Mouse (Mus musculus) hindbrain, embryonic 14.5 days (tissue): ENCODE measurements around the gene Pfn1. TPM values are rescaled to one million over a fixed set of nuclear protein-coding genes. Genes with fewer than 3 reads are reported as not detected.
A peak's percentile ranks its signal among the peaks of the same experiment; 100 is the strongest.

Experiments used
- ATAC-seq: fragments of 200-750 bp; cut with Nextera tagmentation; 2 replicates; pipeline ENCODE4 v1.8.0; 2017; ENCODE audit warnings: moderate number of reproducible peaks, mild to moderate bottlenecking, moderate TSS enrichment, moderate library complexity; ENCODE audit not compliant: low FRiP score
- DNase-seq: peaks from one replicate; pipeline ENCODE4 v3.0.0-alpha.2; 2015; ENCODE audit warnings: low spot score
- H3K27ac ChIP-seq: fragments of 300-500 bp; sonication (generic); 2 replicates; pipeline ENCODE4 v1.5.1; 2014; ENCODE audit warnings: mild to moderate bottlenecking, moderate library complexity
- H3K27me3 ChIP-seq: fragments of 300-500 bp; sonication (generic); 2 replicates; pipeline ENCODE4 v1.6.1; 2014; ENCODE audit warnings: mild to moderate bottlenecking, low read length, mixed read lengths; ENCODE audit not compliant: control insufficient read depth, insufficient read depth
- H3K36me3 ChIP-seq: fragments of 300-500 bp; sonication (generic); replicated peaks from 2 replicates; pipeline ENCODE4 v1.6.1; 2014; ENCODE audit not compliant: control insufficient read depth, insufficient read depth
- H3K4me1 ChIP-seq: fragments of 300-500 bp; sonication (generic); replicated peaks from 2 replicates; pipeline ENCODE4 v1.6.1; 2014; ENCODE audit warnings: antibody characterized with exemption, low read length, mixed read lengths; ENCODE audit not compliant: control insufficient read depth, insufficient read depth
- H3K4me2 ChIP-seq: fragments of 300-500 bp; sonication (generic); replicated peaks from 2 replicates; pipeline ENCODE4 v1.6.1; 2014; ENCODE audit warnings: mild to moderate bottlenecking, moderate library complexity
- H3K4me3 ChIP-seq: fragments of 300-500 bp; sonication (generic); replicated peaks from 2 replicates; pipeline ENCODE4 v1.5.1; 2014; ENCODE audit warnings: mild to moderate bottlenecking, low read length
- H3K9ac ChIP-seq: fragments of 300-500 bp; sonication (generic); 2 replicates; pipeline ENCODE4 v1.6.1; 2014
- H3K9me3 ChIP-seq: fragments of 300-500 bp; sonication (generic); 2 replicates; pipeline ENCODE4 v1.6.1; 2016; ENCODE audit warnings: low read length; ENCODE audit not compliant: control insufficient read depth
- WGBS: fragments of 180-500 bp; shearing (Covaris S2); extraction: QIAGEN DNeasy Blood & Tissue Kit; methylation state at CpG from one replicate; pipeline ENCODE4 v1.1.7; 2014; 5-methylcytosine and 5-hydroxymethylcytosine counted together
- polyA plus RNA-seq: library from polyadenylated mRNA; unstranded; fragments of >200 nt; fragmentation: Nextera tagmentation; extraction: Ambion mirVana; gene quantifications from 2 replicates; pipeline ENCODE4 v1.2.1, GENCODE M21; 2014

Gene Pfn1
- polyA plus RNA-seq, 1 experiment from 2014 or later = 703 TPM

DNA sequence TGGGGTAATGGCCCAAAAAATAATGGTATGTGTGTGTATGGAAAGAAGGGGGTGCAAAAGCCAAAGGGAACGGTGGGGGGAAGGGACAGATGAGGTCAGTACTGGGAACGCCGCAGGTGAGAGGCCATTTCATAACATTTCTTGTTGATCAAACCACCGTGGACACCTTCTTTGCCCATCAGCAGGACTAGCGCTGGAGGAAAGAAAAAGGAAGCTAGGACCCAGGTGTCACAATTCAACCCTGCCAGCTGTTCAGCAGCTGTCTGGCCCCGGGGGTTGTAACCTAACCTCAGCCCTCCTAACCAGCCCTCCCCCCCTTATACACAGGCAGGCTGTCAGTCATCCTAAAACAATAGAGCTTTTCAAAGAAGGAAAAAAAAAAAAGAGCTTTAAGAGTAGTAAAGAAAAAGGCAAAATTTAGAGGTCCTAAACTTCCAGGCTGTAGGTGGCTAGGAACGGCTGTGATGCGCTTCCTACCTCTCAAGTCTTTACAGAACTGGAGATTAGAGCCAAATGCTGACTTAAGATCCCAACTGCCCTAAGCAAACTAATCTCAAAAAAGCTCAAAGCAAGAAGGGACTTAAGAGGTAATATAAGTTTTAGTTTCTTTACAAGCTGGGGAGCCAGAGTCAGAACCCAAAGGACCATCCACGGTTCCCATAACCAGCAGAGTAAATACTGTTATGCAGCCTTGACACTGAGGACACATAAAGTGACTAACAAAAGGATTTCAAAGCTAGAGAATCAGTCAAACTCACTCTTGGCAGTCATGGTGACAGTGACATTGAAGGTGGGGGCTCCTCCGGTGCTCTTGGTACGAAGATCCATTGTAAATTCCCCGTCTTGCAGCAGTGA is 2.2 kb downstream of the Pfn1 start:
- no peak overlapping the region; the same call in 1 of the 2 replicates for H3K9ac ChIP-seq

DNA sequence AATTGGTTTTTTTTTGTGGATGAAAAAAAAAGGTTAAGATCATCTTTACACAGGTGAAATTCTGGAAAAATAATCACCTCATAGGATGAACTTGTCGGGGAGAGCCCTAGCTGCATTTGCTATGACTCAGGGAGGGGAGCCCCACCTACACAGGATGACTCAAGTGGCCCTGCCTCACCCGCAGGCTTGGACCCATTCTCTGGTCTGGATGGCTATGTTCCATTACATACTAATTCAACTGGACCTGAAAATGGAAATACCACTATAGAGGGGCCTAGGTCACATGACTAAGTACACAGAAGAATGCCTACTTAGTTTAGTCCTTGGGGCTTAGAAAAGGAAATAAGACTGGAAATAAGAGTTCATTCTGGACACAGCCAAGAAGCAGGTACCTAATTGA is 3.1 kb downstream of the Pfn1 start:
- Histone ChIP-seq H3K27ac (no peak overlapping the region), H3K36me3 (peaks cover 48% of the 10 kb centered on the region), H3K9me3 (no peaks in the 10 kb centered on the region), H3K4me3 (0 out of 2 replicates have a peak overlapping the region, but pooled peaks have one; percentile 3), H3K4me1 (peaks cover 33% of the 10 kb centered on the region), H3K27me3 (no peaks in the 10 kb centered on the region), H3K9ac (no peak overlapping the region), H3K4me2 (0 out of 2 replicates have a peak overlapping the region, but pooled peaks have one; percentile 2)
- no peak for DNase-seq
- no peak for ATAC-seq
- 84% methylated on average over 2 of the region's 2 CpGs for WGBS

More for the DNA sequence above, 2.2 kb downstream of the Pfn1 start:
- 74% methylated on average over 12 of the region's 12 CpGs for WGBS
- Histone ChIP-seq H3K36me3 (peaks cover 48% of the 10 kb centered on the region), H3K27ac (no peak overlapping the region), H3K4me1 (peaks cover 39% of the 10 kb centered on the region), H3K4me2 (peak overlapping the region; percentile 92), H3K4me3 (peak overlapping the region; percentile 100), H3K27me3 (no peaks in the 10 kb centered on the region), H3K9me3 (no peaks in the 10 kb centered on the region)
- ATAC-seq = no peak
- DNase-seq = no peak

DNA sequence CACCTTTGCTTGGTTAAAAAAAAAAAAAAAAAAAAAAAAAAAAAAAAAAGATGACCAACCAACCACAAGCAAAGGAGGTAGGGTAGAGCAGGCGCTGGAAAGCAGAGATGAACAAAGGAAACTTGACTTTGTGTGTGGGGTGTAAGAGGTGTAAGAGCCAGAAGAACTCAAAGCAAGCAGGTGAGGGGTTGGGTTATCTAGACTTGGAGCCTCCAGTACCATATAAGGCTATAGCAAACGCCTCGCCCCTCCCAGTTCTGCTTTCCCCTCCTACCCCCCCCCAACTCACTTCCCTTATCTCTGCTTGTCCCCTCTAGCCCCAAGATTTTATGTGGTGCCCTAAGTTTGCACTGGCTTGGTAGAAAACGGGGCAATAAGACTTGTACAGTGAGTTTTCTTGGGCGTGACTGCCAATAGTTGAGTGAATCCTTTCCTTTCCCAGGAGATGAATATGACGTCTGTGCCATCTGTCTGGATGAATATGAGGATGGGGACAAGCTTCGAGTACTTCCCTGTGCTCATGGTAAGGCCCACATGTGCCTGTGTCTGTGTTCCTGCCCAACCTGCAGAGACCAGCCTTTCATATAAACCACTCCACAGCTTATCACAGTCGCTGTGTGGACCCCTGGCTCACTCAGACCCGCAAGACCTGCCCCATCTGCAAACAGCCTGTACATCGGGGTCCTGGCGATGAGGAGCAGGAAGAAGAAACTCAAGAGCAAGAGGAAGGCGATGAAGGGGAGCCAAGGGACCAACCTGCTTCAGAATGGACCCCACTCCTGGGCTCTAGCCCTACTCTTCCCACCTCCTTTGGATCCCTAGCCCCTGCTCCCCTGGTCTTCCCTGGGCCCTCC is 3.9 kb downstream of the Pfn1 start:
- H3K9ac ChIP-seq = no peak overlapping the region
- no peak overlapping the region for H3K4me3 ChIP-seq
- H3K9me3 ChIP-seq = no peaks in the 10 kb centered on the region
- no peak overlapping the region for H3K27ac ChIP-seq
- no peak for ATAC-seq
- 86% methylated on average over 12 of the region's 12 CpGs for WGBS
- peaks cover 33% of the 10 kb centered on the region for H3K4me1 ChIP-seq
- H3K4me2 ChIP-seq = no peak overlapping the region
- no peak for DNase-seq
- H3K36me3 ChIP-seq = peaks cover 49% of the 10 kb centered on the region
- H3K27me3 ChIP-seq = no peaks in the 10 kb centered on the region

DNA sequence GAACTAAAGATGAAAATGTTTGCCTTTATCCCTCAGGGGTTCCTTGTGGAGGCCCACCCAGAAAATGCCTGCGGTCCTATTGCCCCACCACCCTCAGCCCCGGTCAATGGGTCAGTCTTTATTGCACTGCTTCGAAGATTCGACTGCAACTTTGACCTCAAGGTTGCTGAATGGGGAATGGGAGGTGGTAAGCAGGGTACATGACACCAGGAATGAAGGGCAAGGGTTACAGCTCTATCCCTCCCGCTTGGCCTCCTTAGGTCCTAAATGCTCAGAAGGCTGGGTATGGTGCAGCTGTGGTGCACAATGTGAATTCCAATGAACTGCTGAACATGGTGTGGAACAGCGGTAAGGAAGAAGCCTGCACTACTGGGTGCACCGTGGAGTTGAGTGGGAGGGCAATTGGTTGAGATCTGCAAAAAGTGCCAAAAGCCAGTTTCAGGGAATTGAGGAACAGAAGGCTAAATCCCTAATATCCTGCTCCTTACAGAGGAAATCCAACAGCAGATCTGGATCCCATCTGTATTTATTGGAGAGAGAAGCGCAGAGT is 5.2 kb downstream of the Pfn1 start:
- Histone ChIP-seq H3K27ac (no peak overlapping the region), H3K4me1 (peaks cover 34% of the 10 kb centered on the region), H3K4me2 (peak overlapping the region; percentile 100), H3K36me3 (peaks cover 61% of the 10 kb centered on the region), H3K9me3 (no peaks in the 10 kb centered on the region), H3K4me3 (no peak overlapping the region), H3K9ac (no peak overlapping the region), H3K27me3 (no peaks in the 10 kb centered on the region)
- ATAC-seq (no peak), DNase-seq (no peak)
- 88% methylated on average over 8 of the region's 8 CpGs for WGBS

DNA sequence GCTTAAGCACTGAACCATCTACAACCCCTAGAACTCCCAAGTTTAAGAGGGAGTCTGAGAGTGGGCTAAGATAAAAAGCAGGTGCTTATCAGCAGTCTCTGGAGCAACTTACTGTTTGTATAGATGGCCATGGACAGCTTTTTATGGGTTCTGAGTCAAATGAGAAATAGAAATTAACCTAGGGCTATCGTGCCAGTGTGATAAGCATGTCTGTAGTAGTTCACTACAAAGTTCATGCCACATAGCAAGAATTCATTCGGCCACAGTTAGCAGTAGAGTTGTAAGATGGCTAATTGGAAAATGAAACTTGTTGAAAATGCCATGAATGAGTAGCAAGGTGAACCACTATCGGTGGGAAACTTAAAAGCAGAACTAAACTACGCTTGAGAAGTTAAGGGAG is 5.9 kb downstream of the Pfn1 start:
- peak overlapping the region; percentile 74 for H3K4me3 ChIP-seq
- H3K27me3 ChIP-seq = no peaks in the 10 kb centered on the region
- H3K27ac ChIP-seq = no peak overlapping the region
- no peak for ATAC-seq
- WGBS = 90% methylated on average over 4 of the region's 4 CpGs
- H3K9me3 ChIP-seq = no peaks in the 10 kb centered on the region
- H3K36me3 ChIP-seq = peaks cover 69% of the 10 kb centered on the region
- H3K9ac ChIP-seq = 0 out of 2 replicates have a peak overlapping the region, but pooled peaks have one; percentile 80
- H3K4me2 ChIP-seq = peak overlapping the region; percentile 100
- no peak for DNase-seq
- peaks cover 34% of the 10 kb centered on the region for H3K4me1 ChIP-seq

DNA sequence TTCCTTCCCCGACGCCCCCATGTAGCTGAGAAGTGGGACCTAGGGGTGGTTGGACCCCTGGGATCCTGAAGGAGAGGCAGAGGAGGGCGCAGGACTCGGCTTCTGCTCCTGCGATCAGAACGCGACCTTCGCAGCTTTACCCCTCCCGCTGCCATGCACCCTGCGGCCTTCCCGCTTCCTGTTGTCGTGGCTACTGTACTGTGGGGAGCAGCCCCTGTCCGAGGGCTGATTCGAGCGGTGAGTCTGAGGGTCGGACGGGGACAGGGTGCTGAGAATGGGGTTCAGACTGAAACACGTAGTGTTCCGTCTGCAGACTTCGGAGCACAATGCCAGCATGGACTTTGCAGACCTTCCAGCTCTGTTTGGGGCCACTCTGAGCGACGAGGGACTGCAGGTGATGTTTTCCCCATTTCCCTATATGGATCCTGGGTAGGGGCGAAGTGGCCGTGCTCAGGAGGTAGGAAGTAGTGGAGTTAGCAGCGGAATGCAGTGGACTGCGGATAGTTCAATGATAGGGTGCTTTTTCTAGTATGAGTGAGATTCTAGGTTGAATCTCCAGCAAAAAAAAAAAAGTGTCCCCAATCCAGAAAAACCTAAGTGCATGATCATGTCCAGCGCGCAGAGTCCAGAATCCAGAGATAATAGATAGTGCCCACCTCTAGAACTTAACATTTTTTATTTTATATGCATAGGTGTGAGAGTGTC is 6.6 kb downstream of the Pfn1 start:
- Histone ChIP-seq H3K36me3 (peaks cover 73% of the 10 kb centered on the region), H3K27ac (peak overlapping the region; percentile 88), H3K9ac (peak overlapping the region; percentile 80), H3K4me1 (peaks cover 30% of the 10 kb centered on the region), H3K9me3 (no peaks in the 10 kb centered on the region), H3K4me3 (peak overlapping the region; percentile 74), H3K4me2 (peak overlapping the region; percentile 100), H3K27me3 (no peaks in the 10 kb centered on the region)
- peak; percentile 1; the same call in 1 of the 2 replicates for ATAC-seq
- whole genome bisulfite sequencing = 4% methylated on average over 28 of the region's 28 CpGs
- no peak for DNase-seq

DNA sequence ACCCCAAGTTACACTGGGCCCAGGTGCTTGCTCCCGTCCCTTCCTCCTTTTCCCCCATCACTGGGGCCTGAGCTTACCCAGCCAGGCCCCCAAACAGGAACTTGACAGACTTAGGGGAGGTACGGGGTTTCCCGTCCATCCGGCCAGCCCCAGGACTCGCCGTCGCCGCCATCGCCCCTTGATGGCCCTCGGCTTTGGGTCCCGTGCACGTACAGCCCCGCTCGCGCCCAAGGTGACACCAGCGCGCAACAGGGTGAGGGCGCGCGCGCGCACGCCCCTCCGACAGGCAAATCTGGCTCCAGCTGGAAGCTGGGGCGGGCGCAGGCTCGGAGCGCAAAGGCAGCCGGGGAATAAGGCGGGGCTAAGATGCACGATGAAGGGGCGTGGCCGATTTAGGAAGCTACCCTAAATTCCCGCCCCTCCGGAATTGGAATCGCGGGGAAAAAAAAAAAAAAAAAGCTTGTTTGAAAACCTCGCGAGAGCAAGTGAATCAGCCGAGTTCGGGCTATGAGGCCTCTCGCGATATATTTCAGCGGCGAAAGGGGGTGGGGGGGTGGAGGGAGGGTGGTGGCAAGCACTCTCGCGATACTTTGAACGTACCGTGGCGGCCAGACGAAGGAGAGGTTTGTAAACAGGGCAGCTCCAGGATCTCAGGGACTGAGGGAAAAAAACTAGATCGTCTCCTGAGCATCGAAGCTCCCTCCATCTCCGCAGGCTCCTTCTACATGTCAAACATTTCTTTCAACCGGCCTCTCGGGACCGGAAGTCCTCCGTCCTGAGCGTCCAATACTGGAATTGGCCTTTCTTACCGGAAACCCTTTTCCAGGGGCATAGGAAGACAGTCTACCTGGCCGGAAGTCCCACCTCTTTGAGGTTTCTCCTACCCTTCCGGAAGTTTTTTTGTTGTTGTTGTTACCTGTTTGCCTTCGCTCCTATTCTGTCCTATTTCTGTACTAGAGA is 7.5 kb downstream of the Pfn1 start, which contains the start of the genes Rnf167 and Slc25a11:
Gene Rnf167, plus strand, starts transcription at position 545 of the 960 bp plus-strand sequence.
Gene Slc25a11, minus strand, starts transcription at position 789 of the 960 bp plus-strand sequence.
- WGBS = under 1% methylated on average over 63 of the region's 63 CpGs
- H3K4me1 ChIP-seq = peaks cover 24% of the 10 kb centered on the region
- ATAC-seq (peak; percentile 89), DNase-seq (peak; percentile 100)
- H3K27me3 ChIP-seq = no peaks in the 10 kb centered on the region
- peaks cover 68% of the 10 kb centered on the region for H3K36me3 ChIP-seq
- H3K4me3 ChIP-seq = peak within 1 kb of the TSS; percentile 74
- no peaks in the 10 kb centered on the region for H3K9me3 ChIP-seq
- peak within 1 kb of the TSS; percentile 91 for H3K27ac ChIP-seq
- H3K9ac ChIP-seq = peak within 1 kb of the TSS; percentile 94
- peak within 1 kb of the TSS; percentile 100 for H3K4me2 ChIP-seq

DNA sequence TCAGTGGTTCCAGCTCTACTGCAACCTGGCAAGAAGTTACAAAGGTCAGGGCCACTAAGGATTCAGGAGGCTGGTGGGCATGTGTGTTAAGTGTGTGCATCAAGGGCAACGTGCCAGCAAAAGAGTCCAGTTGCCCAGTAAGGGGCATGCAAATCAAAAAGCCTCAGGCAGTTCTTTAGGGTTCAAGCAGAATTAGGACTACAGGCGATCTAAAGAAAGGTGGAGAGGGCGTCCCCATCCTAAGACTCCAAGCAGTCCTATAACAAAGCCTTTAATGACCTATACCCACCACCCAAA is 8.2 kb downstream of the Pfn1 start:
- H3K27me3 ChIP-seq = no peaks in the 10 kb centered on the region
- H3K4me2 ChIP-seq = peak overlapping the region; percentile 82
- peaks cover 60% of the 10 kb centered on the region for H3K36me3 ChIP-seq
- H3K4me1 ChIP-seq = peaks cover 24% of the 10 kb centered on the region
- ATAC-seq = peak; percentile 2; the same call in 1 of the 2 replicates
- peak overlapping the region; percentile 94 for H3K9ac ChIP-seq
- no peak for DNase-seq
- WGBS = 22% methylated on average over 3 of the region's 3 CpGs
- H3K9me3 ChIP-seq = no peaks in the 10 kb centered on the region
- peak overlapping the region; percentile 91 for H3K27ac ChIP-seq
- peak overlapping the region; percentile 74 for H3K4me3 ChIP-seq
